Mouse (Mus musculus): Measurements from ENCODE around the gene Spata31d1b. TPM values are rescaled to one million over a fixed set of nuclear protein-coding genes. Genes with fewer than 3 reads are reported as not detected.

The Spata31d1b gene
- polyA plus RNA-seq, 1 experiment = 0.37 TPM

GRCm38 (mm10) chr13:59735190-59735589 is 23.1 kb downstream of the Spata31d1b start:
- Histone ChIP-seq H3K4me3 (ENCODE audit: low read depth, low read length) (no peak overlapping the region), H3K36me3 (ENCODE audit: control insufficient read depth, insufficient read depth, low read length, poor library complexity, severe bottlenecking) (no peaks in the 10 kb centered on the region), H3K4me1 (ENCODE audit: control insufficient read depth, insufficient read depth, low read length) (peaks cover 4% of the 10 kb centered on the region), H3K27ac (ENCODE audit: insufficient read depth, low read length) (no peak overlapping the region), H3K9ac (ENCODE audit: low read depth, poor library complexity, severe bottlenecking) (no peak overlapping the region), H3K9me3 (replicated peaks; ENCODE audit: control insufficient read depth, insufficient read depth, low read length, poor library complexity, severe bottlenecking) (no peaks in the 10 kb centered on the region), H3K27me3 (ENCODE audit: control insufficient read depth, insufficient read depth, low read length, poor library complexity, severe bottlenecking) (no peaks in the 10 kb centered on the region)
- no peak for TF ChIP-seq CTCF (IDR thresholded peaks at IDR 0.05; ENCODE audit: low read depth, low read length)
- no peak for TF ChIP-seq POLR2A (IDR thresholded peaks at IDR 0.05; ENCODE audit: insufficient read depth, low read length)
- TF ChIP-seq EP300 (IDR thresholded peaks at IDR 0.05; ENCODE audit: insufficient read depth, low read depth, low read length) = no peak

GRCm38 (mm10) chr13:59738455-59738854 is 26.4 kb downstream of the Spata31d1b start:
- no peak for TF ChIP-seq EP300 (IDR thresholded peaks at IDR 0.05; ENCODE audit: insufficient read depth, low read depth, low read length)
- no peak for TF ChIP-seq POLR2A (IDR thresholded peaks at IDR 0.05; ENCODE audit: insufficient read depth, low read length)
- no peak for TF ChIP-seq CTCF (IDR thresholded peaks at IDR 0.05; ENCODE audit: low read depth, low read length)
- no peaks in the 10 kb centered on the region for H3K9me3 ChIP-seq (replicated peaks; ENCODE audit: control insufficient read depth, insufficient read depth, low read length, poor library complexity, severe bottlenecking)
- no peak overlapping the region for H3K9ac ChIP-seq (ENCODE audit: low read depth, poor library complexity, severe bottlenecking)
- no peaks in the 10 kb centered on the region for H3K36me3 ChIP-seq (ENCODE audit: control insufficient read depth, insufficient read depth, low read length, poor library complexity, severe bottlenecking)
- H3K27ac ChIP-seq (ENCODE audit: insufficient read depth, low read length) = no peak overlapping the region
- H3K4me3 ChIP-seq (ENCODE audit: low read depth, low read length) = no peak overlapping the region
- H3K4me1 ChIP-seq (ENCODE audit: control insufficient read depth, insufficient read depth, low read length) = peaks cover 2% of the 10 kb centered on the region
- no peaks in the 10 kb centered on the region for H3K27me3 ChIP-seq (ENCODE audit: control insufficient read depth, insufficient read depth, low read length, poor library complexity, severe bottlenecking)

- H3K36me3 ChIP-seq (ENCODE audit: control insufficient read depth, insufficient read depth, low read length, poor library complexity, severe bottlenecking) = no peaks in the 10 kb centered on the region
- H3K27ac ChIP-seq (ENCODE audit: insufficient read depth, low read length) = no peak overlapping the region
- TF ChIP-seq EP300 (IDR thresholded peaks at IDR 0.05; ENCODE audit: insufficient read depth, low read depth, low read length) (no peak), POLR2A (IDR thresholded peaks at IDR 0.05; ENCODE audit: insufficient read depth, low read length) (no peak), CTCF (IDR thresholded peaks at IDR 0.05; ENCODE audit: low read depth, low read length) (no peak)
- H3K9me3 ChIP-seq (replicated peaks; ENCODE audit: control insufficient read depth, insufficient read depth, low read length, poor library complexity, severe bottlenecking) = no peaks in the 10 kb centered on the region
- H3K27me3 ChIP-seq (ENCODE audit: control insufficient read depth, insufficient read depth, low read length, poor library complexity, severe bottlenecking) = no peaks in the 10 kb centered on the region
- H3K4me3 ChIP-seq (ENCODE audit: low read depth, low read length) = no peak overlapping the region
- H3K4me1 ChIP-seq (ENCODE audit: control insufficient read depth, insufficient read depth, low read length) = no peaks in the 10 kb centered on the region
- H3K9ac ChIP-seq (ENCODE audit: low read depth, poor library complexity, severe bottlenecking) = no peak overlapping the region
Observed at GRCm38 (mm10) chr13:59739397-59739796, 27.3 kb downstream of the Spata31d1b start.

- Histone ChIP-seq H3K27me3 (ENCODE audit: control insufficient read depth, insufficient read depth, low read length, poor library complexity, severe bottlenecking) (no peaks in the 10 kb centered on the region), H3K27ac (ENCODE audit: insufficient read depth, low read length) (no peak overlapping the region), H3K4me1 (ENCODE audit: control insufficient read depth, insufficient read depth, low read length) (no peaks in the 10 kb centered on the region), H3K4me3 (ENCODE audit: low read depth, low read length) (no peak overlapping the region), H3K36me3 (ENCODE audit: control insufficient read depth, insufficient read depth, low read length, poor library complexity, severe bottlenecking) (no peaks in the 10 kb centered on the region), H3K9me3 (replicated peaks; ENCODE audit: control insufficient read depth, insufficient read depth, low read length, poor library complexity, severe bottlenecking) (no peaks in the 10 kb centered on the region), H3K9ac (ENCODE audit: low read depth, poor library complexity, severe bottlenecking) (no peak overlapping the region)
- TF ChIP-seq EP300 (IDR thresholded peaks at IDR 0.05; ENCODE audit: insufficient read depth, low read depth, low read length) (no peak), CTCF (IDR thresholded peaks at IDR 0.05; ENCODE audit: low read depth, low read length) (no peak), POLR2A (IDR thresholded peaks at IDR 0.05; ENCODE audit: insufficient read depth, low read length) (no peak)
Observed at GRCm38 (mm10) chr13:59741096-59741495, 29.0 kb downstream of the Spata31d1b start.

- no peaks in the 10 kb centered on the region for H3K36me3 ChIP-seq (ENCODE audit: control insufficient read depth, insufficient read depth, low read length, poor library complexity, severe bottlenecking)
- no peaks in the 10 kb centered on the region for H3K9me3 ChIP-seq (replicated peaks; ENCODE audit: control insufficient read depth, insufficient read depth, low read length, poor library complexity, severe bottlenecking)
- H3K27me3 ChIP-seq (ENCODE audit: control insufficient read depth, insufficient read depth, low read length, poor library complexity, severe bottlenecking) = no peaks in the 10 kb centered on the region
- H3K4me3 ChIP-seq (ENCODE audit: low read depth, low read length) = no peak overlapping the region
- H3K4me1 ChIP-seq (ENCODE audit: control insufficient read depth, insufficient read depth, low read length) = no peaks in the 10 kb centered on the region
- H3K27ac ChIP-seq (ENCODE audit: insufficient read depth, low read length) = no peak overlapping the region
- no peak overlapping the region for H3K9ac ChIP-seq (ENCODE audit: low read depth, poor library complexity, severe bottlenecking)
- TF ChIP-seq POLR2A (IDR thresholded peaks at IDR 0.05; ENCODE audit: insufficient read depth, low read length) = no peak
- TF ChIP-seq CTCF (IDR thresholded peaks at IDR 0.05; ENCODE audit: low read depth, low read length) = peak; percentile 2
Observed at GRCm38 (mm10) chr13:59741697-59742096, 29.6 kb downstream of the Spata31d1b start.

- Histone ChIP-seq H3K4me1 (ENCODE audit: control insufficient read depth, insufficient read depth, low read length) (no peaks in the 10 kb centered on the region), H3K9ac (ENCODE audit: low read depth, poor library complexity, severe bottlenecking) (no peak overlapping the region), H3K4me3 (ENCODE audit: low read depth, low read length) (no peak overlapping the region), H3K36me3 (ENCODE audit: control insufficient read depth, insufficient read depth, low read length, poor library complexity, severe bottlenecking) (no peaks in the 10 kb centered on the region), H3K9me3 (replicated peaks; ENCODE audit: control insufficient read depth, insufficient read depth, low read length, poor library complexity, severe bottlenecking) (no peaks in the 10 kb centered on the region), H3K27me3 (ENCODE audit: control insufficient read depth, insufficient read depth, low read length, poor library complexity, severe bottlenecking) (no peaks in the 10 kb centered on the region), H3K27ac (ENCODE audit: insufficient read depth, low read length) (no peak overlapping the region)
- TF ChIP-seq POLR2A (IDR thresholded peaks at IDR 0.05; ENCODE audit: insufficient read depth, low read length) (no peak), EP300 (IDR thresholded peaks at IDR 0.05; ENCODE audit: insufficient read depth, low read depth, low read length) (no peak), CTCF (IDR thresholded peaks at IDR 0.05; ENCODE audit: low read depth, low read length) (no peak)
Observed at GRCm38 (mm10) chr13:59745462-59745861, 33.4 kb downstream of the Spata31d1b start.
